Mouse (Mus musculus): ENCODE data around the gene Orc2. TPM values are rescaled to one million over a fixed set of nuclear protein-coding genes. Genes with fewer than 3 reads are reported as not detected.

Gene Orc2
- polyA plus RNA-seq, 1 experiment from 2014 or later, result 20.5 TPM

- Histone ChIP-seq H3K4me1 (ENCODE audit: control insufficient read depth, insufficient read depth, low read depth, low read length) (peaks cover 16% of the 10 kb centered on the region), H3K4me2 (ENCODE audit: low read length) (peak overlapping the region; percentile 84), H3K9me3 (ENCODE audit: control insufficient read depth, low read length) (no peaks in the 10 kb centered on the region), H3K4me3 (ENCODE audit: low read length) (peak overlapping the region; percentile 78), H3K27ac (ENCODE audit: low read depth, low read length) (peak overlapping the region; percentile 91), H3K9ac (ENCODE audit: low read depth, low read length) (peak overlapping the region; percentile 84), H3K27me3 (replicated peaks; ENCODE audit: control insufficient read depth, insufficient read depth, low read length) (no peaks in the 10 kb centered on the region), H3K36me3 (ENCODE audit: control insufficient read depth, insufficient read depth, low read length) (peaks cover 10% of the 10 kb centered on the region)
- peak; percentile 6 for ATAC-seq
- 5% methylated on average over 11 of the region's 11 CpGs for WGBS
Measured at GRCm38 (mm10) chr1:58445861-58446260, 59.0 kb downstream of the Orc2 start.

- Histone ChIP-seq H3K4me1 (ENCODE audit: control insufficient read depth, insufficient read depth, low read depth, low read length) (peaks cover 16% of the 10 kb centered on the region), H3K36me3 (ENCODE audit: control insufficient read depth, insufficient read depth, low read length) (peaks cover 5% of the 10 kb centered on the region; the same call in 1 of the 2 replicates), H3K27me3 (replicated peaks; ENCODE audit: control insufficient read depth, insufficient read depth, low read length) (no peaks in the 10 kb centered on the region), H3K9ac (ENCODE audit: low read depth, low read length) (peak within 1 kb of the TSS; percentile 84), H3K9me3 (ENCODE audit: control insufficient read depth, low read length) (no peaks in the 10 kb centered on the region), H3K27ac (ENCODE audit: low read depth, low read length) (peak within 1 kb of the TSS; percentile 91), H3K4me3 (ENCODE audit: low read length) (peak within 1 kb of the TSS; percentile 78), H3K4me2 (ENCODE audit: low read length) (peak within 1 kb of the TSS; percentile 84)
- peak; percentile 100 for ATAC-seq
- WGBS, result under 1% methylated on average over 33 of the region's 33 CpGs
Measured at GRCm38 (mm10) chr1:58445143-58445722, 59.7 kb downstream of the Orc2 start, which contains the start of the genes Nif3l1 and Ppil3. Gene Nif3l1, plus strand, starts transcription at chr1:58445151. Gene Ppil3, minus strand, starts transcription at chr1:58445486.

GRCm38 (mm10) chr1:58444691-58445090, 60.2 kb downstream of the Orc2 start:
- Histone ChIP-seq H3K9ac (ENCODE audit: low read depth, low read length) (peak overlapping the region; percentile 84), H3K27ac (ENCODE audit: low read depth, low read length) (peak overlapping the region; percentile 91), H3K9me3 (ENCODE audit: control insufficient read depth, low read length) (no peaks in the 10 kb centered on the region), H3K4me3 (ENCODE audit: low read length) (peak overlapping the region; percentile 78), H3K4me1 (ENCODE audit: control insufficient read depth, insufficient read depth, low read depth, low read length) (peaks cover 16% of the 10 kb centered on the region), H3K27me3 (replicated peaks; ENCODE audit: control insufficient read depth, insufficient read depth, low read length) (no peaks in the 10 kb centered on the region), H3K36me3 (ENCODE audit: control insufficient read depth, insufficient read depth, low read length) (peaks cover 5% of the 10 kb centered on the region; the same call in 1 of the 2 replicates), H3K4me2 (ENCODE audit: low read length) (peak overlapping the region; percentile 84)
- ATAC-seq, result no peak
- 12% methylated on average over 10 of the region's 10 CpGs for WGBS

- 86% methylated on average over 3 of the region's 3 CpGs for WGBS
- Histone ChIP-seq H3K4me2 (ENCODE audit: low read length) (no peak overlapping the region), H3K4me3 (ENCODE audit: low read length) (no peak overlapping the region), H3K36me3 (ENCODE audit: control insufficient read depth, insufficient read depth, low read length) (peaks cover 8% of the 10 kb centered on the region; the same call in 1 of the 2 replicates), H3K27me3 (replicated peaks; ENCODE audit: control insufficient read depth, insufficient read depth, low read length) (no peaks in the 10 kb centered on the region), H3K4me1 (ENCODE audit: control insufficient read depth, insufficient read depth, low read depth, low read length) (peaks cover 17% of the 10 kb centered on the region), H3K9me3 (ENCODE audit: control insufficient read depth, low read length) (no peaks in the 10 kb centered on the region), H3K27ac (ENCODE audit: low read depth, low read length) (no peak overlapping the region), H3K9ac (ENCODE audit: low read depth, low read length) (no peak overlapping the region)
- ATAC-seq, result no peak
Measured at GRCm38 (mm10) chr1:58424551-58424950, 80.4 kb downstream of the Orc2 start.

DNA sequence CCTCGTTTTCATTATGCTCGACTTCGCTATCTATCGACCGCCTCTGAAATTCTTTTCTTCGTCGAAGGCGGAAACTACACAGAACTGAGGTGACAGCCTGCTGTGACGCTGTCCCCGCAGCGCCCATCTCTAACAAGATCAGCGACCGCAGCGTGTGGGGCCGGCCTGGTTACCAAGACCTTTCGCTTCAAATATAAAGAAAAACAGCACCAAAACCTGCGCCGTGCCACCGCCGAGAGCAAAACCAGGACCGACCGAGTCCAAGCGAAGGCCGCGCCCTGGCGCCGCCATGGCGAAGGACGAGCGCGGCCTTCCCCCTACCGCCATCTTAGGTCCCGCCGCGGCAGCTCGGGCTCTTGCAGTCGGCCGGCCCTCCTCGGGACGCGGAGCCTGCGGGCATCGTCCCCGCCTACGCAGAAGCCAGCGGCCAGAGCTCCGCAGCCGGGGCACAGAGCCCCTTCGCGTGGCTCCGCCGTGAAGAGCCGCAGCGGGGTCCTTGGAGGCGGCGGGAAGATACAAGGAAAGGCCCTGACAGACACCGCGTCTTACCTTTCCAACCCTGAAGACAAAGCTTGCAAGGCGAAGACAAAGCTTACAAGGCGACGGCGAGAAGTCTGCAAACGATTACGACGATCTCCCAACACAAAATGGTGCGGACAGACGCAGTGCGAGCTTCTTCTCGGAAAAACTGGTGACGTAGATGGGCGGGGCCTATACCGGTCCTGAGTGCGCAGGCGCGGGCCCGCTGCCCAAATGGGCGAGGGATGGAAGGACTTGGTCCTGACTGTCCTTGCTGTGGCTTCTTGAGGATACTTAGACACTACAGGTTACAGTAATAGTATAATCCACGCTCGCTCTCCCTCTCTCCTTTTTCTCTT, 81.3 kb downstream of the Orc2 start, which contains the start of gene Clk1:
Gene Clk1, minus strand, starts transcription at position 696 of the 878 bp plus-strand sequence.
- Histone ChIP-seq H3K4me1 (ENCODE audit: control insufficient read depth, insufficient read depth, low read depth, low read length) (peaks cover 17% of the 10 kb centered on the region), H3K36me3 (ENCODE audit: control insufficient read depth, insufficient read depth, low read length) (peaks cover 12% of the 10 kb centered on the region), H3K4me3 (ENCODE audit: low read length) (peak within 1 kb of the TSS; percentile 99), H3K9ac (ENCODE audit: low read depth, low read length) (peak within 1 kb of the TSS; percentile 100), H3K4me2 (ENCODE audit: low read length) (peak within 1 kb of the TSS; percentile 83), H3K9me3 (ENCODE audit: control insufficient read depth, low read length) (no peaks in the 10 kb centered on the region), H3K27me3 (replicated peaks; ENCODE audit: control insufficient read depth, insufficient read depth, low read length) (no peaks in the 10 kb centered on the region), H3K27ac (ENCODE audit: low read depth, low read length) (peak within 1 kb of the TSS; percentile 99)
- ATAC-seq, result peak; percentile 96
- 1% methylated on average over 79 of the region's 79 CpGs for WGBS

- Histone ChIP-seq H3K36me3 (ENCODE audit: control insufficient read depth, insufficient read depth, low read length) (peaks cover 20% of the 10 kb centered on the region), H3K9me3 (ENCODE audit: control insufficient read depth, low read length) (no peaks in the 10 kb centered on the region), H3K4me3 (ENCODE audit: low read length) (peak overlapping the region; percentile 99), H3K4me2 (ENCODE audit: low read length) (peak overlapping the region; percentile 83), H3K4me1 (ENCODE audit: control insufficient read depth, insufficient read depth, low read depth, low read length) (peaks cover 17% of the 10 kb centered on the region), H3K9ac (ENCODE audit: low read depth, low read length) (peak overlapping the region; percentile 100), H3K27me3 (replicated peaks; ENCODE audit: control insufficient read depth, insufficient read depth, low read length) (no peaks in the 10 kb centered on the region), H3K27ac (ENCODE audit: low read depth, low read length) (peak overlapping the region; percentile 99)
- WGBS, result 6% methylated on average over 13 of the region's 13 CpGs
- ATAC-seq, result peak; percentile 43
Measured at GRCm38 (mm10) chr1:58422879-58423278, 82.0 kb downstream of the Orc2 start.

DNA sequence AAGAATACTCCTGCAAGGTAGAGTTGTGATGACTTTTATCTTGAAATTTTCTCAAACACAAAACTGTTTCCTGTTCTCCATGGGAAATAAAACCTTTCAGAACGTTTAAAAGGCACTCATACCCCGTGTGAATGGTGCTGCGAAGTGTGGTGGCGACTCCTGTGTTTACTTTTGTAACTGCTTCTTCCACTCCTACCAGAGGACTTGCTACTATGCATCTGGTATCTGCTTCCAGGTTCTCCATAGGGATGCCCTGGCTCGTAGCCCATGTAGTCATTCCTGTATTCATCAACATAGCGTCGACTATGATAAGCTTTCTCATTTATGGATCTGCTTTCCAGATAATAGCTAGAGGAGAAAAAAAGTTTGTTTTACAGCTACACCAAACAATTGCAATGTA, 83.9 kb downstream of the Orc2 start:
- Histone ChIP-seq H3K27me3 (replicated peaks; ENCODE audit: control insufficient read depth, insufficient read depth, low read length) (no peaks in the 10 kb centered on the region), H3K4me1 (ENCODE audit: control insufficient read depth, insufficient read depth, low read depth, low read length) (peaks cover 17% of the 10 kb centered on the region), H3K4me3 (ENCODE audit: low read length) (0 out of 2 replicates have a peak overlapping the region, but pooled peaks have one; percentile 6), H3K9me3 (ENCODE audit: control insufficient read depth, low read length) (no peaks in the 10 kb centered on the region), H3K27ac (ENCODE audit: low read depth, low read length) (no peak overlapping the region), H3K4me2 (ENCODE audit: low read length) (peak overlapping the region; percentile 23; the same call in 1 of the 2 replicates), H3K36me3 (ENCODE audit: control insufficient read depth, insufficient read depth, low read length) (peaks cover 34% of the 10 kb centered on the region), H3K9ac (ENCODE audit: low read depth, low read length) (no peak overlapping the region)
- WGBS, result 62% methylated on average over 7 of the region's 7 CpGs
- ATAC-seq, result no peak

DNA sequence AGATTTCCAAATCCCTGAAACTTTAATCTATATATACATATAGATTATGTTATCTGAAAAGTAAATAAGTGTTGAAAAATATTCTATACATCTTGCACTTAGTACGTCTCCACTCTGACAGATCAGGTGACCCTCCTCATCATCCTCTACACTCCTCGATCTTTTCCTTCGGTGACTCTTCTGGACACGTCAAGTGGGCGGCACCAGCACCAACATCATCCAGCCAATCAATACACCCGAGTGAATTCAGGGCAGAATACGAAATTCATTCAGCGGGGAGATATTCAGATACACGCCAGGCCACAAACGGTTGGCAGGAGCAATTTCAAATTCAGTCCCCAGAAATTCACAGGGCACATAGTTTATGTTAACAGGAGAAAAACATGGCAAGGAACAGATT, 84.9 kb downstream of the Orc2 start:
- Histone ChIP-seq H3K9ac (ENCODE audit: low read depth, low read length) (no peak overlapping the region), H3K4me2 (ENCODE audit: low read length) (no peak overlapping the region), H3K27ac (ENCODE audit: low read depth, low read length) (no peak overlapping the region), H3K4me1 (ENCODE audit: control insufficient read depth, insufficient read depth, low read depth, low read length) (peaks cover 17% of the 10 kb centered on the region), H3K36me3 (ENCODE audit: control insufficient read depth, insufficient read depth, low read length) (peaks cover 38% of the 10 kb centered on the region), H3K9me3 (ENCODE audit: control insufficient read depth, low read length) (no peaks in the 10 kb centered on the region), H3K4me3 (ENCODE audit: low read length) (no peak overlapping the region), H3K27me3 (replicated peaks; ENCODE audit: control insufficient read depth, insufficient read depth, low read length) (no peaks in the 10 kb centered on the region)
- WGBS, result 78% methylated on average over 10 of the region's 10 CpGs
- no peak for ATAC-seq

DNA sequence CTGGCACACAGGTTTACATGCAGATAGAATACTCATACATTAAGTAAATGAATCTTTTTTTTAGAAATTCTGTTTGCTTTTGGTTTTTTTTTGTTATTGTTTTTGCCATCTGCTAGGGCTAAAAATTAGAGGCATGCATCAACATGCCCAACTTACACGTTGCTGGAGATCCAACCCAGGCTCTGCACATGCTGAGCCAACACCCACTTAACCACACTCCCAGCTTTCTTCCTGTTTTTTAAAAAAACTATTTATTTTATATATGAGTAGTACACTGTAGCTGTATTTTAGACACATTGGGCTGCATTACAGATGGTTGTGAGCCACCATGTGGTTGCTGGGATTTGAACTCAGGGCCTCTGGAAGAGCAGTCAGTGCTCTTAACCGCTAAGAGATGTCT, 88.9 kb downstream of the Orc2 start:
- no peak overlapping the region for H3K4me3 ChIP-seq (ENCODE audit: low read length)
- no peak overlapping the region for H3K4me2 ChIP-seq (ENCODE audit: low read length)
- H3K36me3 ChIP-seq (ENCODE audit: control insufficient read depth, insufficient read depth, low read length), result peaks cover 59% of the 10 kb centered on the region
- H3K27ac ChIP-seq (ENCODE audit: low read depth, low read length), result no peak overlapping the region
- no peak for ATAC-seq
- WGBS, result 88% methylated on average over 2 of the region's 2 CpGs
- H3K4me1 ChIP-seq (ENCODE audit: control insufficient read depth, insufficient read depth, low read depth, low read length), result peaks cover 2% of the 10 kb centered on the region
- H3K9ac ChIP-seq (ENCODE audit: low read depth, low read length), result no peak overlapping the region
- H3K9me3 ChIP-seq (ENCODE audit: control insufficient read depth, low read length), result no peaks in the 10 kb centered on the region
- H3K27me3 ChIP-seq (replicated peaks; ENCODE audit: control insufficient read depth, insufficient read depth, low read length), result no peaks in the 10 kb centered on the region
